Mouse (Mus musculus): ENCODE results near the gene Paqr7. TPM values are rescaled to one million over a fixed set of nuclear protein-coding genes. Genes with fewer than 3 reads are reported as not detected.

The Paqr7 gene
- total and polyA plus RNA-seq, 3 experiments: 13.4 to 37.2 (median 16.7) TPM

DNA sequence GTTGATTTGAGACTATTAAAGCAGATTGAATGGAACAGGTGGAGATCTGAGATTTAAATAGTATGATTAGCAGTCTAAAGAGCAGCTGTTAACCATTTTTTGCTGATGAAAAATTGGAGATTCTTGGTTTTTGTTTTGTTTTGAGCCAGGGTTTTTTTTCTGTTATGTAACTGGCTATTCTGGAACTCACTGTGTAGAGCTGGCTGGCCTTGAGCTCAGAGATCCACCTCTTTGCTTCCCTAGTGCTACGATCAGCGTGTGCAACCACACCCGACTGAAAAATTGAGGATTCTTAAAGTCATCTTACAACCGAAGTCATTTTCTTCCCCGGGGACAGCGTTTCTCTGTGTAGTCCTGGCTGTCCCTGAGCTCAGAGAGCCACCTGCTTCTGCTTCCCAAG is 15.2 kb downstream of the Paqr7 start:
- TF ChIP-seq CTCF (IDR thresholded peaks at IDR 0.05) (no peak), EP300 (IDR thresholded peaks at IDR 0.05; ENCODE audit: insufficient read depth, low read depth, low read length) (no peak), POLR2A (IDR thresholded peaks at IDR 0.05; ENCODE audit: insufficient read depth, low read depth, low read length) (no peak)
- intact Hi-C loops (cut with DNase I): no loop called here
- no peak overlapping the region for H3K27ac ChIP-seq
- 34% methylated on average over 6 of the region's 6 CpGs for WGBS
- no peak overlapping the region for H3K9ac ChIP-seq (ENCODE audit: low read depth, low read length)
- H3K36me3 ChIP-seq (ENCODE audit: control insufficient read depth, insufficient read depth, low read length): no peaks in the 10 kb centered on the region; the same call in 1 of the 2 replicates
- H3K79me2 ChIP-seq (replicated peaks; ENCODE audit: control insufficient read depth, insufficient read depth, low read length): no peaks in the 10 kb centered on the region
- H3K4me3 ChIP-seq: no peak overlapping the region
- no peaks in the 10 kb centered on the region for H3K27me3 ChIP-seq (ENCODE audit: control insufficient read depth, insufficient read depth, low read length)
- no peak for DNase-seq
- no peaks in the 10 kb centered on the region; the same call in 1 of the 2 replicates for H3K4me1 ChIP-seq (ENCODE audit: control insufficient read depth, insufficient read depth, low read length)

GRCm38 (mm10) chr4:134512798-134513197 is 16.3 kb downstream of the Paqr7 start:
- Histone ChIP-seq H3K9ac (ENCODE audit: low read depth, low read length) (peak overlapping the region; percentile 28; the same call in 1 of the 2 replicates), H3K4me3 (no peak overlapping the region), H3K4me1 (ENCODE audit: control insufficient read depth, insufficient read depth, low read length) (peaks cover 6% of the 10 kb centered on the region), H3K79me2 (replicated peaks; ENCODE audit: control insufficient read depth, insufficient read depth, low read length) (no peaks in the 10 kb centered on the region), H3K36me3 (ENCODE audit: control insufficient read depth, insufficient read depth, low read length) (no peaks in the 10 kb centered on the region; the same call in 1 of the 2 replicates), H3K27me3 (ENCODE audit: control insufficient read depth, insufficient read depth, low read length) (no peaks in the 10 kb centered on the region), H3K27ac (no peak overlapping the region)
- WGBS: 5% methylated on average over 15 of the region's 15 CpGs
- intact Hi-C loops (cut with DNase I): no loop called here
- TF ChIP-seq CTCF (IDR thresholded peaks at IDR 0.05) (peak; percentile 64), POLR2A (IDR thresholded peaks at IDR 0.05; ENCODE audit: insufficient read depth, low read depth, low read length) (no peak)
- DNase-seq: peak; percentile 63 to 67

GRCm38 (mm10) chr4:134514309-134514930 is 17.9 kb downstream of the Paqr7 start:
- 87% methylated on average over 11 of the region's 11 CpGs for WGBS
- H3K36me3 ChIP-seq (ENCODE audit: control insufficient read depth, insufficient read depth, low read length): no peaks in the 10 kb centered on the region; the same call in 1 of the 2 replicates
- no peak for TF ChIP-seq POLR2A (IDR thresholded peaks at IDR 0.05; ENCODE audit: insufficient read depth, low read depth, low read length)
- TF ChIP-seq CTCF (IDR thresholded peaks at IDR 0.05): no peak
- TF ChIP-seq EP300 (IDR thresholded peaks at IDR 0.05; ENCODE audit: insufficient read depth, low read depth, low read length): no peak
- H3K9ac ChIP-seq (ENCODE audit: low read depth, low read length): no peak overlapping the region
- no peaks in the 10 kb centered on the region for H3K27me3 ChIP-seq (ENCODE audit: control insufficient read depth, insufficient read depth, low read length)
- no peak overlapping the region for H3K4me3 ChIP-seq
- no peak for DNase-seq
- peaks cover 6% of the 10 kb centered on the region for H3K4me1 ChIP-seq (ENCODE audit: control insufficient read depth, insufficient read depth, low read length)
- no peaks in the 10 kb centered on the region for H3K79me2 ChIP-seq (replicated peaks; ENCODE audit: control insufficient read depth, insufficient read depth, low read length)
- no peak overlapping the region for H3K27ac ChIP-seq
- intact Hi-C loops (cut with DNase I): no loop called here

DNA sequence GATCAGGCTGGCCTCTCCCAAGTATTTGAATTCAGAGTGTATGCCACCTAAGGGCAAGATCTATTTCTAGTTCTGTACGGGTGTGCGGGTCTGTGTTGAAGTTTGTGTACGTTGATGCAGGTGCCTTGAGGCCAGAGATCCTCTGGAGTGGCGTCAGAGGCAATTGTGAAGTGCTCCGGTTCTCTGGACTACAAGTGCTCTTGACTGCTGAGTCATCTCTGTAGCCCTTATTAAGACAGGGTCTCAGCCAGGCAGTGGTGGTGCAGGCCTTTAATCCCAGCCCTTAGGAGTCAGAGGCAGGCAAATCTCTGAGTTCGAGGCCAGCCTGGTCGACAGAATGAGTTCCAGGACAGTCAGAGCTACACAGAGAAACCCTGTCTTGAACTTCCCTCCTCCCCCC is 19.1 kb downstream of the Paqr7 start:
- Histone ChIP-seq H3K4me1 (ENCODE audit: control insufficient read depth, insufficient read depth, low read length) (peaks cover 6% of the 10 kb centered on the region), H3K79me2 (replicated peaks; ENCODE audit: control insufficient read depth, insufficient read depth, low read length) (no peaks in the 10 kb centered on the region), H3K36me3 (ENCODE audit: control insufficient read depth, insufficient read depth, low read length) (no peaks in the 10 kb centered on the region; the same call in 1 of the 2 replicates), H3K27ac (peak overlapping the region; percentile 87), H3K4me3 (no peak overlapping the region; the same call in 1 of the 2 replicates), H3K27me3 (ENCODE audit: control insufficient read depth, insufficient read depth, low read length) (no peaks in the 10 kb centered on the region), H3K9ac (ENCODE audit: low read depth, low read length) (no peak overlapping the region)
- WGBS: 74% methylated on average over 7 of the region's 7 CpGs
- no peak for DNase-seq
- TF ChIP-seq POLR2A (IDR thresholded peaks at IDR 0.05; ENCODE audit: insufficient read depth, low read depth, low read length) (no peak), EP300 (IDR thresholded peaks at IDR 0.05; ENCODE audit: insufficient read depth, low read depth, low read length) (no peak), CTCF (IDR thresholded peaks at IDR 0.05) (no peak)
- intact Hi-C loops (cut with DNase I): no loop called here

- Histone ChIP-seq H3K79me2 (replicated peaks; ENCODE audit: control insufficient read depth, insufficient read depth, low read length) (no peaks in the 10 kb centered on the region), H3K4me3 (peak overlapping the region; percentile 27; the same call in 1 of the 2 replicates), H3K36me3 (ENCODE audit: control insufficient read depth, insufficient read depth, low read length) (no peaks in the 10 kb centered on the region; the same call in 1 of the 2 replicates), H3K27me3 (ENCODE audit: control insufficient read depth, insufficient read depth, low read length) (no peaks in the 10 kb centered on the region), H3K27ac (peak overlapping the region; percentile 87), H3K9ac (ENCODE audit: low read depth, low read length) (no peak overlapping the region), H3K4me1 (ENCODE audit: control insufficient read depth, insufficient read depth, low read length) (peaks cover 6% of the 10 kb centered on the region)
- TF ChIP-seq POLR2A (IDR thresholded peaks at IDR 0.05; ENCODE audit: insufficient read depth, low read depth, low read length) (no peak), EP300 (IDR thresholded peaks at IDR 0.05; ENCODE audit: insufficient read depth, low read depth, low read length) (0 out of 2 replicates have a peak, but pooled peaks have one; percentile 10), CTCF (IDR thresholded peaks at IDR 0.05) (no peak)
- 19% methylated on average over 8 of the region's 8 CpGs for WGBS
- peak; percentile 52 to 73 for DNase-seq
- intact Hi-C loops (cut with DNase I): no loop called here
Observed at GRCm38 (mm10) chr4:134516981-134517380, 20.5 kb downstream of the Paqr7 start.

DNA sequence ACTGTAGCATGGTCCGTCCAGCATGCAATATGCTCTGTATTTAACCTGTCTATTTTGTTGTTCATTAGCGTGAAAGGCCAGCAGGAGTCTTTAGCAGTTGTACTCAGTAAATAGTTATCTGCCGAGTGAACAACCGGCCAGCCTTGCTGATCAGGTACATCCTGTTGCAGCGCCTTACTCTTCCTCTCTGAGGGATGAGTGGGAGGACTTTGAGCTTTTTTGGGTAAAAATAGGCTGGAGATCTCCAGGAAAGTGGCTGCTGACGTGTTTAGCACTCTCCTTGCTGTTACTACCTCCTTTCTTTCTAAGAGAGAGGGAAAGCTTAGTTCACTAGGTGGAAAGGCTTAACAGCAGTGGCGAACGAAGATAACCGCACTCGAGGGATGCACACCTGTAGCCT is 21.2 kb downstream of the Paqr7 start:
- WGBS: 66% methylated on average over 10 of the region's 10 CpGs

More for the DNA sequence above, 21.2 kb downstream of the Paqr7 start:
- H3K9ac ChIP-seq (ENCODE audit: low read depth, low read length): no peak overlapping the region
- intact Hi-C loops (cut with DNase I): no loop called here
- H3K79me2 ChIP-seq (replicated peaks; ENCODE audit: control insufficient read depth, insufficient read depth, low read length): no peaks in the 10 kb centered on the region
- H3K4me1 ChIP-seq (ENCODE audit: control insufficient read depth, insufficient read depth, low read length): peaks cover 6% of the 10 kb centered on the region
- no peaks in the 10 kb centered on the region; the same call in 1 of the 2 replicates for H3K36me3 ChIP-seq (ENCODE audit: control insufficient read depth, insufficient read depth, low read length)
- TF ChIP-seq CTCF (IDR thresholded peaks at IDR 0.05) (no peak), EP300 (IDR thresholded peaks at IDR 0.05; ENCODE audit: insufficient read depth, low read depth, low read length) (no peak), POLR2A (IDR thresholded peaks at IDR 0.05; ENCODE audit: insufficient read depth, low read depth, low read length) (no peak)
- H3K27ac ChIP-seq: peak overlapping the region; percentile 87
- no peak for DNase-seq
- H3K4me3 ChIP-seq: no peak overlapping the region
- no peaks in the 10 kb centered on the region for H3K27me3 ChIP-seq (ENCODE audit: control insufficient read depth, insufficient read depth, low read length)

All from heart, adult 2 months (tissue).